Mouse (Mus musculus): ENCODE data around the gene Cort.

DNA sequence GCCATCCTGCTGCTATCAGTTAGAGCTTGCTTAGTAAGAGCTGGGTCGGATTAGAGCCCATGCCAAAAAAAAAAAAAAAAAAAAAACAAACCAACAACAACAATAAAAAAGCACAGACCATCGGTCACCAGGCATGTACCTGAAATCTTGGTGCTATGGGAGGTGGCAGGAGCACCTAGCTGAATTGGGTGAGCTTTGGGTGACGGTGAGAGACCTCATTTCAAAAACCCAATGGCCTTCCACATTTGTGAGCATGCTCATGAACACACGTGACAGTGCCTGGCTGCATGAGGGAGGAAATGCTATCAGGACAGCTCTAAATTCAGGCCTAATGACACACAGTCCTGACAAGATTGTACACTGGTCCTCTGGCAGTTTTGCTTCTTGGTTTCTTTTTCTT is 21.5 kb upstream of the Cort start:
- TF ChIP-seq CTCF (IDR thresholded peaks at IDR 0.05; ENCODE audit: low read depth) (no peak), EP300 (IDR thresholded peaks at IDR 0.05; ENCODE audit: low read depth) (no peak)
